Comparison of ENCODE assay signal across 10 mouse cellular contexts in genomic region chr8:109105693-109106092, GRCm38 (mm10).
A peak's percentile ranks its signal among the peaks of the same experiment; 100 is the strongest.
DNase-seq lines count a peak whose midpoint lies in the region; ATAC-seq and TF ChIP-seq lines count a peak whose summit lies in the region.
"Had no signal": no experiment of that assay in that cellular context is flagged by ENCODE, and none has a peak within 500 bp of the region (broad histone marks: within the 10 kb centered on the region; RNA-seq: fewer than 3 reads in every experiment).

No protein-coding gene starts in this region.

- no peaks in the 10 kb centered on the region for H3K4me1 ChIP-seq in forebrain, postnatal 0 days (ENCODE audit: insufficient read depth)
- H3K4me1 ChIP-seq in forebrain, embryonic 15.5 days, result no peaks in the 10 kb centered on the region
- peaks cover 21% of the 10 kb centered on the region for H3K4me1 ChIP-seq in limb, embryonic 15.5 days

- no peak for ATAC-seq in forebrain, postnatal 0 days
- no peak for ATAC-seq in forebrain, embryonic 15.5 days (replicated peaks)
- ATAC-seq in limb, embryonic 15.5 days (ENCODE audit: insufficient number of reproducible peaks, low FRiP score, low TSS enrichment, low read depth), result no peak
- no peak for ATAC-seq in megakaryocyte progenitor cell, adult 5-6 weeks (replicated peaks; ENCODE audit: poor library complexity)
- ATAC-seq: forebrain, embryonic 16.5 days had no signal

- no peaks in the 10 kb centered on the region for H3K27me3 ChIP-seq in forebrain, postnatal 0 days (ENCODE audit: insufficient read depth, low read length)
- H3K27me3 ChIP-seq in forebrain, embryonic 15.5 days, result no peaks in the 10 kb centered on the region
- H3K27me3 ChIP-seq in limb, embryonic 15.5 days, result no peaks in the 10 kb centered on the region
- H3K27me3 ChIP-seq: hindbrain, embryonic 15.5 days had no signal

- peak; percentile 9 for DNase-seq in forebrain, postnatal 0 days
- DNase-seq in left cerebral cortex, postnatal 14 days (ENCODE audit: low spot score in 2 of 2), result peak; percentile 2 to 9
- DNase-seq in left cerebral cortex, adult 8-10 months (ENCODE audit: low spot score in 2 of 2), result no peak
- peak; percentile 19 for DNase-seq in brain, embryonic 14.5 days (ENCODE audit: low read depth)
- DNase-seq in cerebellum, adult 9-11 months, result no peak

- H3K27ac ChIP-seq in forebrain, postnatal 0 days (ENCODE audit: low read depth, low read length), result no peak overlapping the region
- H3K27ac ChIP-seq in forebrain, embryonic 15.5 days (replicated peaks), result no peak overlapping the region
- no peak overlapping the region for H3K27ac ChIP-seq in limb, embryonic 15.5 days
- H3K27ac ChIP-seq: hindbrain, embryonic 15.5 days had no signal

- no peak overlapping the region for H3K9ac ChIP-seq in forebrain, postnatal 0 days
- H3K9ac ChIP-seq in forebrain, embryonic 15.5 days (replicated peaks), result no peak overlapping the region
- H3K9ac ChIP-seq in limb, embryonic 15.5 days, result no peak overlapping the region
- H3K9ac ChIP-seq: hindbrain, embryonic 15.5 days had no signal

- TF ChIP-seq CTCF in forebrain, postnatal 0 days (IDR thresholded peaks at IDR 0.05; ENCODE audit: low read depth), result no peak
- no peak for TF ChIP-seq CTCF in brain, embryonic 14.5 days (IDR thresholded peaks at IDR 0.05; ENCODE audit: borderline replicate concordance, extremely low read depth, insufficient read depth, insufficient read length)

- no peak overlapping the region for H3K4me2 ChIP-seq in forebrain, postnatal 0 days (ENCODE audit: low read depth)
- H3K4me2 ChIP-seq in forebrain, embryonic 15.5 days (replicated peaks), result no peak overlapping the region
- H3K4me2 ChIP-seq in limb, embryonic 15.5 days, result peak overlapping the region; percentile 19; the same call in 1 of the 2 replicates
- H3K4me2 ChIP-seq: hindbrain, embryonic 15.5 days had no signal

- H3K9me3 ChIP-seq in forebrain, postnatal 0 days (ENCODE audit: low read length), result no peaks in the 10 kb centered on the region
- no peaks in the 10 kb centered on the region for H3K9me3 ChIP-seq in forebrain, embryonic 15.5 days
- no peaks in the 10 kb centered on the region for H3K9me3 ChIP-seq in limb, embryonic 15.5 days
- H3K9me3 ChIP-seq: hindbrain, embryonic 15.5 days had no signal

- TF ChIP-seq POLR2A in brain, embryonic 14.5 days (IDR thresholded peaks at IDR 0.05; ENCODE audit: borderline replicate concordance, extremely low read depth, insufficient read depth, insufficient read length, poor library complexity, severe bottlenecking), result no peak

- no peak overlapping the region for H3K4me3 ChIP-seq in forebrain, postnatal 0 days (ENCODE audit: low read depth, low read length)
- no peak overlapping the region for H3K4me3 ChIP-seq in forebrain, embryonic 15.5 days
- H3K4me3 ChIP-seq in limb, embryonic 15.5 days, result no peak overlapping the region
- H3K4me3 ChIP-seq: hindbrain, embryonic 15.5 days had no signal

- intact Hi-C loops in left cerebral cortex, postnatal 14 days (cut with DNase I), result no loop called here

- H3K36me3 ChIP-seq in forebrain, postnatal 0 days (ENCODE audit: insufficient read depth), result no peaks in the 10 kb centered on the region
- no peaks in the 10 kb centered on the region for H3K36me3 ChIP-seq in forebrain, embryonic 15.5 days
- no peaks in the 10 kb centered on the region for H3K36me3 ChIP-seq in limb, embryonic 15.5 days
- H3K36me3 ChIP-seq: hindbrain, embryonic 15.5 days had no signal

- whole genome bisulfite sequencing in forebrain, postnatal 0 days, result 16% methylated on average over 6 of the region's 6 CpGs
- 19% methylated on average over 6 of the region's 6 CpGs for WGBS in forebrain, embryonic 15.5 days
- WGBS in limb, embryonic 15.5 days, result 12% methylated on average over 6 of the region's 6 CpGs

Comparison
In these comparisons a context has a peak if more than half of its experiments do, and no peak if none do; other contexts are left out.
1. DNase-seq: peak in forebrain, postnatal 0 days (single experiment), left cerebral cortex, postnatal 14 days (2 of 2) and brain, embryonic 14.5 days (single experiment); none in left cerebral cortex, adult 8-10 months (0 of 2) and cerebellum, adult 9-11 months (single experiment).